Mouse (Mus musculus): ENCODE measurements around the gene Tmem170.

The Tmem170 gene

GRCm38 (mm10) chr8:111876355-111876948 is at the start of gene Tmem170:
Gene Tmem170, minus strand, starts transcription at chr8:111876750.
- peak; percentile 91 for DNase-seq (ENCODE audit: extremely low read depth, low read depth)

DNA sequence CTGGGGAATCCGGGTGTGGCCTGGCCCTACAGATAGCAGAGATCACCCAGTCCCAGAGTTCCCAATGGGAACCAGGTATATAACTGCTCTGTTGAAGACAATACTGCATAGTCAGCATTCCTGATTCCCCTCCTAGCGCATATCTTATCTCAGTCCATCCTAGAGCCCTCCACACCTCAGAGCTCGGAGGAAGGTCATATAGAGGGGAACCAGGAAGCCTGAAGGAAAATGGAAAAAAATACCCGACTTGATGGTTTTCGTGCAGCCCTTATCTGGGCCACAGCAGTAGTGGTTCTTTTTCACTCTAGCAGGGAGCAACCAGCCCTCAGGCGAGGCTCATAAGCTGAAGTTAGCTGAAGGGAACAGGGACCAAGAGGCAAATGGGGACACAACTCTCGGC is 48.4 kb upstream of the Tmem170 start:
- DNase-seq (ENCODE audit: extremely low read depth, low read depth), result peak; percentile 40

GRCm38 (mm10) chr8:111923383-111923804 is 46.8 kb upstream of the Tmem170 start:
- DNase-seq (ENCODE audit: extremely low read depth, low read depth), result peak; percentile 84

DNA sequence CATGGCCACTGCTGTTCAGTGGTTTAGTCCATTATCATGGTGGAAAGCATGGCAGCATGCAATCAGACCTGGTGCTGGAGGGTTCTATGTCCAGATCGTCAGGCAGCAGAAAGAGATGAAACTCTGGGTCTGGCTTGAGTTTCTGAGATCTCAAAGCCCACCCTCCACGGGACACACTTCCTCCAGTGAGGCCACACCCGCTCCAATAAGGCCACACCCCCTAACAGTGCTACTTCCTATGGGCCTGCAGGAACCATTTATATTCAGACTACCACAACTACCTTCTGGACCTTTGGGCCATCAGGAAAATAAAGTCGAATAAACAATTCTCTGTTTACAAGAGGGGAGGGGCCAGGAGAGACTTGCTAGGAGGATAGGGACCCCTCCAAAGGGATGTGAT is 44.4 kb upstream of the Tmem170 start:
- no peak for DNase-seq (ENCODE audit: extremely low read depth, low read depth)

DNA sequence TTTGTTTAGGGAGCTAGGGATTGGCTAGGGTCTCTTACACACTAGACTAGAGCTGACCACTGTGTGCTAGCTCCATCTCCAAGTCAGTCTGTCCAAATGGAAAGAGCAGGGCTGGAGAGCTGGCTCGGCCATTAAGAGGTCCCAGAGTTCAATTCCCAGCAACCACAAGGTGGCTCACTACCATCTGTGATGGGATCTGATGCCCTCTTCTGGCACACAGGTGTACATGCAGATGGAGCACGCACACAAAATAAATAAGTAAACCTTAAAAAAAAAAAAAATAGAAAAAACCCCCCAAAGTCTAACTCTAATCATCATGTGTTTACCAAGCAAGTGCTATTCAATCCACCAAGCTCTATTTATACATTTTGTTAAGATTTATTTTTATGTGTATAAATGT is 43.1 kb upstream of the Tmem170 start:
- no peak for DNase-seq (ENCODE audit: extremely low read depth, low read depth)

GRCm38 (mm10) chr8:111912860-111913432 is 36.4 kb upstream of the Tmem170 start:
- DNase-seq (ENCODE audit: extremely low read depth, low read depth), result no peak

DNA sequence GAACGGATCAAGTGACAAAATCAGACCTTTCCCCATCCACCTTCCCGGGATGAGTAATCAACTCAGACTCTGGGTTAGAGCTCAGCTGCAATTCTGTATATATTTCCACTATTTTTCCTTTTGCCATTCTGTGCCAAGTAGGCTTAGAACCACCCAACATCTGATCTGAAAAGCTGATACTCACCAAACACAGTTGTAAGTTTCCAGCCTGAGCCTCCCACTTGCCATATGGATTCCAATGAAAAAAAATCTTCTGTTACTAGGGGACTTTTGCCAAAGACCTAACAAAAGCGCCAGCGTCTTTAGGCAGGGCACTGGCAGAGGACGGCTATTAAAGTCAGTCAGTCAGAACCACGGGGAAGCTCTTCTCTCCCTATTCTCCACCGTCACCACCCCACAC is 35.0 kb upstream of the Tmem170 start:
- no peak for DNase-seq (ENCODE audit: extremely low read depth, low read depth)

DNA sequence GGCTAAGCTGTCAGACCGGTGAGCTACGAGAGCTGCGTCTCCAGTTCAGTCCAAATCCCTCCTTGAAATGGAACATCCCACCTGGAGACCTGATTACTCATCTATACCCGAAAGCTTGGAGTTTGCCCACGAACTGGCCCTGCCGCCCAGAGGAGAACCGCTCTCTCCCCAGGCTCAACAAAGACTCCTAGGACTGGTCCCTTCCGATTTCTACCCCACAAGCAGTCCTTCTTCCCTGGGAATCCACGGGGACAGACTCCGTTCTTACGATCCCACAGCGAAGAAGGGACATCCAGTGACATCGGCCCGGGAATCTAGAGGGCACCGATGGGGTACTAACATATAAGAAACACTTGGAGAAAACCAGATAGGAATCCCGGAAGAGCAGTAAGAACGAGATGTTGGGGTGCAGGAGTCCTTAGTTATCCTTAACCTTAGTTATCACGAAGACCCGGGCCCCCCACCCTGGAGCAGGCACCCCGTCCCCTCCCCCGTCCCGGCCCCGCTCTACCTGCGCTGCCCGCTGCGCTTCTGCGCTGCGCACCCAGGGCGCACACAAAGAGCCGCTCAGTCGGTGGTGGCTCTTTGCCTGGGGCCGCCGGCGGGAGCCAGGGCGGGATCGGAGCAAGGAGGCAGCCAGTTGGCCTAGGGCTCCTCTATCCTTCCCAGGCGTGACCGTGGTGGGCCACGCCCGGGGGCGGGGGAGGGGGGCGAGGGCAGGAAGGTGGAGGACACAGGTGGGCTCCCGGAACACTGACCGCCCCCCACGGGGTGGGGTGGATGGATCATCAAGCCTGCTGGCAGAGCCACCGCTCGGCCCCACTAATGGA is 33.3 kb upstream of the Tmem170 start, which contains the start of gene Chst5:
Chst5 (minus strand) TSS at position 827 of the 830 bp plus-strand sequence.
- no peak for DNase-seq (ENCODE audit: extremely low read depth, low read depth)

DNA sequence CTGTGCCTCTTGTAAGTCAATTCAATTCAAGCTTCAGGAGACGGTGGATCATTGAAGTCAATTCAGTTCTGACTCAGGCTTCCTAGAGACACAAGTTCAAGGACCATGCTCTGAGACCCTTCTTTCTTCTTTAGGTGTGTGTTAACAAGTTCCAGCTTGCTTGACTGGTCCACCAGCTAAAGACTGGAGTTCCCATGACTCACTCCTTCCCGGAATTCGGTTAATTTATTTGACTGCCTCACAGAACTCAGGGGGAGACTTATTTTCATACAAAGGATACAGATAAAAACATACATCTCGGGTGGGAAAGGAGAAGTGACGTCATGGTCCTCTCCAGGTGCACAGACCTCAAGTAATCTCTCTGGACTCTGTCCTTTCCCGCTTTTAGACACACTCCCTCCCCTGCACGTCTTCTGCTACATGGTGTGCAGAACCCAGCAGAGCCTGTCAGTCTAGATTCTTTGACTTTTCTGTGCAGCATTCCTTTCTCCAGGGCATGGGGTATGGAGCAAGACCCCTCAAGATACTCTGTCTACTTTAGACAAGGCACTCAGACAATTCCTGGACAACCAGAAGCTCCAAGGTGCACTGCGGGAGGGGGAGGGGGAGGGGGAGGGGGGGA is 29.1 kb upstream of the Tmem170 start:
- DNase-seq (ENCODE audit: extremely low read depth, low read depth), result no peak

- DNase-seq (ENCODE audit: extremely low read depth, low read depth), result no peak
Observed at GRCm38 (mm10) chr8:111902080-111902479, 25.5 kb upstream of the Tmem170 start.

- DNase-seq (ENCODE audit: extremely low read depth, low read depth), result no peak
Observed at GRCm38 (mm10) chr8:111898586-111898985, 22.0 kb upstream of the Tmem170 start.

- DNase-seq (ENCODE audit: extremely low read depth, low read depth), result no peak
Observed at GRCm38 (mm10) chr8:111894955-111895354, 18.4 kb upstream of the Tmem170 start.

DNA sequence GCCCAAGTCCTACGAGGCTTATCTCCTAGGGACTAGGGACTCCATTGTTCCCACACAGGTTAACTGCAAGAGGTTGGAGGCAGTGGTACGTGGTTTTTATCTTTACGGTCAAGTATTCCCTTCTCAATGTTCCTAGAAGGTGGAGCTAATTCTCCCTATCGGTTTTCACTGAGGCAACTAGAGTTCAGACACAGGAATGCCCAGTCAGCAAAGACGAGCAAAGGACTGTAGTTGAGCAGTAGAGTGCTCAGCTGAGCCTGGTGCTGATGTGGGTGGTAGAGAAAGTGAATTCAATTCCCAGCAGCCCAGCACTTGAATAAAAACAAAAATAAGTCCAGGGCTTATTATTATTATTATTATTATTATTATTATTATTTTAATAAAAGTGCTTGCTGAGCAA is 16.1 kb upstream of the Tmem170 start:
- no peak for DNase-seq (ENCODE audit: extremely low read depth, low read depth)

DNA sequence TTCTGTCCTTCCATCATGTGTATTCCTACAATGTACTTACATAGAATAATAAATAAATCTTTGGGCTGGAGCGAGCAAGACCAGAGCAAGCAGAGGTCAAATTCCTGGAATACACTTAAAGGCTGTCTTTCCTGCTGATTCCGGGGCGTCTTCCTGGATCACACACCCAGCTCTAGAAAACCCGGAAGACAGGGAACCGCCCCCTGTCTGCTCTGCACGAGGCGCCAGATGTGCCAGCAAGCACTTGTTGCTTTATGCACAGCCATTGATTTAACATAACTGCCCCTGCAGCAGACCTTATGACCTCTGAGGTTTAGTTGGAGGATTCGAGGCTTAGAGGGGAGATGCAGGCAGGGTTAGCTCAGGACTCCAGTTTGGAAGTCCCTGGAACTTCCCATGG is 15.4 kb upstream of the Tmem170 start:
- no peak for DNase-seq (ENCODE audit: extremely low read depth, low read depth)

GRCm38 (mm10) chr8:111890911-111891303 is 14.4 kb upstream of the Tmem170 start:
- no peak for DNase-seq (ENCODE audit: extremely low read depth, low read depth)

DNA sequence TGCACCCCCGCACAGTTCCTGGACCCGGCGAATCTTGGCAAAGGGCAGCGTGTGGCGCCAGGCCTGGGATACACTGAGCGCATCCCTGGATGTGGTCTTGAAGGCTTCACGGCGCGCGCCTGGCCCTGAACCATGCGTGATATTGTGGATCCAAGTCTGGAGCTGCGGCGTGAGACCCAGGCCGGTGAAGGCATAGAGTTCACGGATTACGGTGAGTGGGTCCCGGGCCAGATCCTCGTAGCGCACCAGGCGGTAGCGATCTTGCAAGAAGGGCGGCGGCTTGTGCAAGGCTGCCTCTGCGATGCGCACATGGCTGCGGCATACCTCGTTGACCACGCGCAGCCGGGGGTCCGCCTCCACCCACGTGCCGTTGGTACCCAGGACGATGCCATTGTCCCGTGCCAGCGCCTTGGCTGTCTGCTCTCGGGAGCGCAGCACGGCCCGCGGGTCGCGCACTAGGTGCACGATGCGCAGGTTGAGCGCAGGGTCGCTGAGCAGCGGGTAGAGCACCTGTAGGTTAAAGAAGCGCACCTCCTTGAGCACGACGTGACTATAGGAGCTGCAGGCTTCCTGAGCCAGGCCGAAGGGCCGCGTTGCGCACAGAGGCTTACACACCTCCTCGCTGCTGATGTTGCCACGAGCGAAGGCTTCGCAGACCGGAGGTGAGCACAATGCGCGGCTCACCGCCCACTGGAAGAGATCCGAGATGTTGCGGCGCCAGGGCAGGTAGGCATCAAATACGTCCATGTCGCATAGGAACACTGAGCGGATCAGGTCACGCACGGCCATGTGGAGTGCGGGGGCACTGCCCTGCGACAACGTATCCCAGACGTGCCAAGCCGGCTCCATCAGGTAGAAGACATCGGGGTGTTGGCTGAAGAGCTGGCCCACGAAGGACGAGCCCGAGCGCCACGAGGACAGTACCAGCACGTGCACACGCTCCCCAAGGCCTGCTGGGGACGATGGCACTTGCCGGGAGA is 13.7 kb upstream of the Tmem170 start:
- no peak for DNase-seq (ENCODE audit: extremely low read depth, low read depth)

GRCm38 (mm10) chr8:111888091-111888650 is 11.6 kb upstream of the Tmem170 start:
- DNase-seq (ENCODE audit: extremely low read depth, low read depth), result no peak

GRCm38 (mm10) chr8:111887479-111887878 is 10.9 kb upstream of the Tmem170 start:
- DNase-seq (ENCODE audit: extremely low read depth, low read depth), result peak; percentile 93

DNA sequence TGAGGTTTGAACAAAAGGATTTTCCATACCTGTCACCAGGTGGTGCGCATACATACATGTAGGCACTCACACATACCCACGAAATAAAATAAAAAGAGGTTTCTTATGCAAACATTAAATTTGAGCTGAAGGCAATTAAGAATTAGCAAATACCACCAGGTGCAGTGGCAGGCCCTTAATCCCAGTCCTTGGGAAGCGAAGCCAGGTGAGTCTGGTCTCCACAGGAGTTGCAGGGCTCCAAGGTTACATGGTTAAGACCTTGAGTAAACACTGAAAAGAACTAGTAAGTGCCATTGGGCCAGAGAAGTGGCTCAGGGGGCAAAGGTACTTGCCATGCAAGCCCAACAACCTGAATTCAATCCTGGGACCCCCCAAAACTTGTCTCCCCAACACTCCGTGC is 7.1 kb upstream of the Tmem170 start:
- no peak for DNase-seq (ENCODE audit: extremely low read depth, low read depth)

GRCm38 (mm10) chr8:111881591-111881990 is 5.0 kb upstream of the Tmem170 start:
- no peak for DNase-seq (ENCODE audit: extremely low read depth, low read depth)

DNA sequence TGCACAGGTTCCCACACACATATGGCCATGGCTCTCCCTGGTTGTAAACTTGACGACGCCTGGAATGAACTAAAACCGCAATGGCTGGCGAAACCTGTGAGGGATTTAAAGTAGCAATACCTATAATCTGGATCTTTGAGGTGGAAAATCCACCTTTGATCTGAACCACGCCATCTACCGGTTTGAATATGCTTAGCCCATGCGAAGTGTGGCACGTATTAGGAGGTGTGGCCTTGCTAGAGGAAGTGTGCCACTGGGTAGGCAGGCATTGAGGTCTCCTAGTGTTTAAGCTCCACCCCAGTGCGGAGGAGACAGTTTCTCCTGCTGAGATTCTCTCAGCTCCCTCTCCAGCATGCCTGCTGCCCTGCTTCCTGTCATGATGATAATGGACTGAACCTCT is 1.2 kb upstream of the Tmem170 start:
- no peak for DNase-seq (ENCODE audit: extremely low read depth, low read depth)

All from MEL-GATA-1-ER (cell line).